Mouse (Mus musculus) olfactory bulb, adult 2 months (tissue): ENCODE results near the gene Lrp6.

Source experiments
- CTCF ChIP-seq: fragments of 200-500 bp; IDR thresholded peaks from 2 replicates; pipeline ENCODE4 v1.5.1; 2012; ENCODE audit warnings: low read depth, mild to moderate bottlenecking, low read length, moderate library complexity; ENCODE audit not compliant: insufficient read depth
- POLR2A ChIP-seq: fragments of 200-500 bp; IDR thresholded peaks from 2 replicates; pipeline ENCODE4 v1.6.1; 2012; ENCODE audit warnings: mild to moderate bottlenecking, low read depth, low read length, moderate library complexity; ENCODE audit not compliant: insufficient read depth

DNA sequence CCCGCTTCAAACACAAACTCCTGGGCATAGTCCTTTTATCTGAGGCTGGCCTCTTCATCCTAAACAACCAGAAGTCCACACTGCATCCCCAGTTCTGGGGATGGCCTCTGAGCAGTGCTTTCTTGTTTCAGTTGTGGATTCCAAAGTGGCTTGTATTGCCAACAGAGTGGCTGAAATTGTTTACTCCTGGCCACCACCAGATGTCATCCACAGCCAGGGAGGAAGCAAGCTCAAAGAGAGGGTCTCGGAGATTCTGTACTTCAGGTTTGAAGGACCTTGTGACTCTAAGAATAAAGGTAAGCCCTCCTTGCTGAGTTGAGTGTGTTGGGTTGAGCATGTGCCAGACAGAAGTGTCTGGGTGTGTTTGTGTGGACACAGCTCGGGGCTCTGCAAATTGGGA is 139.6 kb downstream of the Lrp6 start:
- TF ChIP-seq POLR2A (no peak), CTCF (no peak)
